Mouse (Mus musculus) G1E (cell line): ENCODE data around the gene Fkbp1a.

ENCODE experiments used
- CTCF ChIP-seq: IDR thresholded peaks from 2 replicates; pipeline ENCODE4 v1.5.1; 2012; ENCODE audit warnings: low read depth, low read length, inconsistent platforms, mixed read lengths
- GATA1 ChIP-seq: IDR thresholded peaks from 2 replicates; pipeline ENCODE4 v1.6.1; 2012; ENCODE audit warnings: borderline replicate concordance, low read length, inconsistent platforms, mixed read lengths
- GATA2 ChIP-seq: IDR thresholded peaks from 2 replicates; pipeline ENCODE4 v1.6.1; 2012; ENCODE audit warnings: low read depth, low read length, inconsistent platforms, borderline replicate concordance
- POLR2AphosphoS5 ChIP-seq: IDR thresholded peaks from 2 replicates; pipeline ENCODE4 v1.6.1; 2012; ENCODE audit warnings: low read depth, low read length, inconsistent platforms; ENCODE audit not compliant: insufficient replicate concordance
- TAL1 ChIP-seq: conservative IDR thresholded peaks from 2 replicates; pipeline ENCODE4 v1.6.1; 2012; ENCODE audit warnings: low read depth, low read length, inconsistent platforms, mixed read lengths

DNA sequence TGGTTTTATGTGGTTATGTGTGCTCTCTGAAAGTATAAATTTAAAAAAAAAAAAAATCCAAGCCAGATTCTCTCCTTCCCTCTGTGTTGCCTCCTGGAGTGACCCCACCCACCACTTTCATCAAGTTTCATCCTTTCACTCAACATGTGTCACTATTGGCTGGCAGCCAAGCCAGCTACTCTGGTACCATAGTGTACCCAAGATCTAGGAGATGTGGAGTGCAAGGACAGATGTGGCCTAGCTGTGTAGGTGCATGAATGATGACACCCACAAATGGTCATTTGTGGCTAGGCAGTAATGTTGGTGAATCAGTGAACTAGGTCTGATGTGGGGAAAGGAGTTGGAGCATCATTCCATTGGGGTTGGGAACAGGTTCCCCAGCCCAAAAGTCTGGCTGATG, 13.1 kb upstream of the Fkbp1a start:
- TF ChIP-seq GATA1 (no peak), CTCF (no peak), POLR2AphosphoS5 (no peak), TAL1 (no peak), GATA2 (no peak)
